Mouse (Mus musculus) bone marrow macrophage, adult 2 months (primary cell): ENCODE data around the gene Csrnp2. TPM values are rescaled to one million over a fixed set of nuclear protein-coding genes. Genes with fewer than 3 reads are reported as not detected.

Experiments
- H3K27ac ChIP-seq: 2 replicates; pipeline ENCODE4 v1.5.1; 2012; ENCODE audit warnings: low read depth, low read length; ENCODE audit not compliant: insufficient read depth
- H3K4me1 ChIP-seq: 2 replicates; pipeline ENCODE4 v1.6.1; 2012; ENCODE audit warnings: low read length; ENCODE audit not compliant: control insufficient read depth, insufficient read depth
- H3K4me3 ChIP-seq: 2 replicates; pipeline ENCODE4 v1.5.1; 2012; ENCODE audit warnings: mild to moderate bottlenecking, low read length, moderate library complexity; ENCODE audit not compliant: insufficient read depth
- CTCF ChIP-seq: IDR thresholded peaks from 2 replicates; pipeline ENCODE4 v1.5.1; 2012; ENCODE audit warnings: low read depth, mild to moderate bottlenecking, low read length, moderate library complexity
- POLR2A ChIP-seq: IDR thresholded peaks from 2 replicates; pipeline ENCODE4 v1.6.1; 2012; ENCODE audit warnings: mild to moderate bottlenecking, low read depth, low read length, borderline replicate concordance
- polyA plus RNA-seq: library from polyadenylated mRNA; stranded (reverse); fragments of >200 nt; gene quantifications from 2 replicates; pipeline ENCODE4 v1.2.4, GENCODE M21; 2012; ENCODE audit not compliant: missing spikeins, insufficient read depth, insufficient read length

The Csrnp2 gene
- polyA plus RNA-seq, 1 experiment = 2.2 TPM

GRCm38 (mm10) chr15:100478925-100479324 is 16.4 kb downstream of the Csrnp2 start:
- no peak overlapping the region for H3K4me3 ChIP-seq
- no peak overlapping the region for H3K27ac ChIP-seq
- H3K4me1 ChIP-seq = peaks cover 2% of the 10 kb centered on the region; the same call in 1 of the 2 replicates
- TF ChIP-seq POLR2A = no peak
- TF ChIP-seq CTCF = no peak

- no peak for TF ChIP-seq POLR2A
- TF ChIP-seq CTCF = no peak
- Histone ChIP-seq H3K27ac (no peak overlapping the region), H3K4me3 (no peak overlapping the region), H3K4me1 (peaks cover 2% of the 10 kb centered on the region; the same call in 1 of the 2 replicates)
Measured at GRCm38 (mm10) chr15:100478351-100478750, 16.9 kb downstream of the Csrnp2 start.

DNA sequence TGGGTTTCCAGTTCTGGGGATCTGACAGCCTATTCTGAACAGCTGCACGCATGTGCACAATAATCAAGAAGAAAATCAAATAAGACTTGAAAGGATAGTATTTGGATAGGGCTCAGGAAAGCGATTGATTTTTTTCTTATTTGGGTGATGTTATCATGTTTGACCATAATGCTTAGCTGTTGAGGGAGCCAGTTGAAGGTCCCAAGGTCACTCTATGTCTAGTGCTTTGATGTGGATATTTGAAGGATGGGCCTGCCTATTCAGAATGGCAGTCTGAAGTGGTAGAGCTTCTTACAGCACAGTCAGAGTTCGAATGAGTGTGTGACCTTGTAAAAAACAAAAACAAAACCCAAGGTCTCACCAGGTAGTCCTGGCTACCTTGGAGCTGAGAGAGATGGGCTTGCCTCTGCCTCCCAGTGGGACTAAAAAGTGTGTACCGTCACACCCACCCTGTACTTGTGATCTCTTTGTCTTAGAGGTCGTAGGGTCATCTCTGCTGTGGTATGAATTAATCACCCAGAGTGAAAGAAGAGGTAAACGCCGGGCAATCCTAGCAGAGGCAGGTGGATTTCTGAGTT is 21.3 kb downstream of the Csrnp2 start:
- TF ChIP-seq CTCF = no peak
- TF ChIP-seq POLR2A = no peak
- H3K27ac ChIP-seq = no peak overlapping the region
- peaks cover 9% of the 10 kb centered on the region for H3K4me1 ChIP-seq
- H3K4me3 ChIP-seq = no peak overlapping the region

DNA sequence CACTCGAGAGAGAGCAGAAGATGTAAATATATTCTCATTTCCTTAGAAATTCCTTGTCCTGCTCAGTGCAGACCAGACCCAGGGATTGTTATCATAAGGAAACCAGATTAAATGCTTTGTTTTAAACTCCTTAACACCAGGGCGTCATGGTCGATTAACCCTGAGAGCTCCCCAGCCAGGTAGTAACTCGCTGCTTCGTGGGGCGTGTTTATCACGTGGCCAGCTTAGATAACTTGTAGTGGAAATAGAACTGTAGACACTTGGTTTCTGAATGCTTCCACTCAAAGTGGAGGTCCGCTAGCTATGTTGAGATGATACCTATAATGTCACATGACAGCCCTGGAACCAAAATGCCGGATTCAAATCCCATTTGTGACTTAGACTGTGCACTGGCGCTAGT is 25.3 kb downstream of the Csrnp2 start:
- Histone ChIP-seq H3K4me3 (peak overlapping the region; percentile 84; the same call in 1 of the 2 replicates), H3K4me1 (peaks cover 10% of the 10 kb centered on the region), H3K27ac (no peak overlapping the region)
- no peak for TF ChIP-seq POLR2A

DNA sequence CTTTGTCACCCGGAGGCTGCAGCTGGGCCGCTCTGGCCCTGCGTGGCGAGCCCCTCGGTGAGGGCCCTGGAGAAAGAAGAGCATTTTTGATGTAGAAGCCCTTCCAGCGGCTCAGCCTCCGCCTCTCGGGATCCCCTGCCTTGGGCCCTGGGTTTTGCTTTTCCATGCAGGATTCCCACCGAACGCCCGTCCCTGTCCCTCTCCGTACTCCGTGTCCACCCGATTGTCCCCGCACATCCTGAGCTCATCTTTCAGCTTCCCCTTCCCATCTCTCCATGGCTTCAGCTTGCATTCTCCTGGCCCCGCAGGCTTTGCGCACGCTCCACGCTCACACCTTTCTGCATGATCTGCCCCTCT is 26.1 kb downstream of the Csrnp2 start:
- H3K4me1 ChIP-seq = peaks cover 10% of the 10 kb centered on the region
- peak overlapping the region; percentile 46 for H3K27ac ChIP-seq
- TF ChIP-seq CTCF (no peak), POLR2A (no peak)
- H3K4me3 ChIP-seq = peak overlapping the region; percentile 84

DNA sequence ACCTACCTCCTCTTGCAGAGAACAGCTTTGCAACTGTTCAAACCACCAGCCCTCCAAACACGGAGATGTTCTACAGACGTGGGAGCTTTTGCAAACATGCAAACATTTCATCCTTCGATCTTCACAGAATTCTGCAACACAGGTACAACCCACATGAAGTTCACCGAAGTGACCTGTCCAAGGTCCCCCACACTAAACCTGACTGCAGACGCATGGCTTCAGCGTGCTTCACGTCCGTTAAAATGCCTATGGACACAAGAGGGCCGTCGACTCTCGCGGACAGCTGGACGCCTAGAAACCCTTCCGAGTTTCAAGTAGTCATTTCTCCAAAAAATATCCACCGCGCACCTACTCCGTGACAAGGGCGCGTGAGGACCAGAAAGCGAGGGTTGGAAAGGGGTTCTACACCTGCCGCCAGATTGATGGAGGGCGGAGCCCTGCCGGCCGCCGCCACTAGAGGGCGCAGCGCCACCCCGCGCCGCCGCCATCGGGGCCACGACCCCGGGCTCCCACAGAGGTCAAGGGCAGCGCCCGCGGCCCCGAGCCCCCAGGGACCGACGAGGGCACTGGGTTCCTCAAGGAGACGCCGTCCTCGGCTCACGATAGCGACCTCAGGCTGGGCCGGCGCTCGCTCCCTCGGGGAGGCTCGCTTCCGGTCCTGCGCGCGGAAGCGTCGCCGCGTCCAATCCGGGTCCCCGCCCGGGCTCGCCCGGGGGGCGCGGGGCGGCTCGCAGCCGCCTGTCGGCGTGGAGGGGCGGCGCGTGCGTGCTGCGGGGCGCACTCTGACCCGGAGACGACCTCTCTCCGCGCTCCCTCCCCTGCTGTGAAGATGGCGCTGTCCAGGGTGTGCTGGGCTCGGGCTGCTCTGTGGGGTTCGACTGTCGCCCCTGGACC is 26.7 kb downstream of the Csrnp2 start, which contains the start of gene Letmd1:
Gene Letmd1 (plus strand): TSS at position 729 of the 894 bp plus-strand sequence.
- Histone ChIP-seq H3K4me3 (peak within 1 kb of the TSS; percentile 84), H3K4me1 (peaks cover 10% of the 10 kb centered on the region), H3K27ac (peak within 1 kb of the TSS; percentile 73)
- TF ChIP-seq POLR2A (peak; percentile 25; the same call in 1 of the 2 replicates), CTCF (peak; percentile 95)

- no peak overlapping the region for H3K27ac ChIP-seq
- peak overlapping the region; percentile 84 for H3K4me3 ChIP-seq
- H3K4me1 ChIP-seq = peaks cover 13% of the 10 kb centered on the region
- TF ChIP-seq CTCF (no peak), POLR2A (no peak)
Measured at GRCm38 (mm10) chr15:100467738-100468137, 27.6 kb downstream of the Csrnp2 start.

DNA sequence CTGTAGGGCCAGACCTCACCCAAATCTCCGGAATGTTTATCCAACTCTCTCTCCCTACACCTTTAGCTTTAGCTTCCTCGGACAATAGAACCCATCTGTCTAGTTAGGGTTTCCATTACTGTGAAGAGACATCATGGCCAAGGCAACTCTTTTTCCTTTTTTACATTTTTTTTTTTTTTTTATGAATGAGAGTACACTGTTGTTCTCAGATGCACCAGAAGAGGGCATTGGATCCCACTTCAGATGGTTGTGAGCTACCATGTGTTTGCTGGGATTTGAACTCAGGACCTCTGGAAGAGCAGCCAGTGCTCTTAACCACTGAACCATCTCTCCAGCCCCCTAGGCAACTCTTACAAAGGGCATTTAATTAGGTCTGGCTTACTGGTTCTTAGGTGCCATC is 29.9 kb downstream of the Csrnp2 start:
- TF ChIP-seq CTCF = no peak
- no peak for TF ChIP-seq POLR2A
- H3K4me1 ChIP-seq = peaks cover 32% of the 10 kb centered on the region
- no peak overlapping the region for H3K4me3 ChIP-seq
- H3K27ac ChIP-seq = no peak overlapping the region

GRCm38 (mm10) chr15:100463712-100464111 is 31.6 kb downstream of the Csrnp2 start:
- no peak overlapping the region for H3K27ac ChIP-seq
- H3K4me1 ChIP-seq = peaks cover 25% of the 10 kb centered on the region
- no peak overlapping the region for H3K4me3 ChIP-seq
- TF ChIP-seq POLR2A (no peak), CTCF (peak; percentile 60)

GRCm38 (mm10) chr15:100462086-100462485 is 33.2 kb downstream of the Csrnp2 start:
- peaks cover 22% of the 10 kb centered on the region for H3K4me1 ChIP-seq
- H3K27ac ChIP-seq = peak overlapping the region; percentile 84
- TF ChIP-seq POLR2A = no peak
- no peak for TF ChIP-seq CTCF
- H3K4me3 ChIP-seq = no peak overlapping the region
